Mouse (Mus musculus) hindbrain, embryonic 15.5 days (tissue): ENCODE results near the gene Olfr1438-ps1. TPM values are rescaled to one million over a fixed set of nuclear protein-coding genes. Genes with fewer than 3 reads are reported as not detected.
"Not testable (repeated sequence)": the region's sequence is repeated elsewhere in the genome, so short reads cannot be mapped to it uniquely, and the experiment has no call there.

Experiments used
- ATAC-seq: fragments of 200-750 bp; cut with Nextera tagmentation; 2 replicates; pipeline ENCODE4 v1.8.0; 2017; ENCODE audit warnings: low read depth, moderate number of reproducible peaks, moderate TSS enrichment; ENCODE audit not compliant: low FRiP score
- H3K27ac ChIP-seq: fragments of 300-500 bp; sonication (generic); replicated peaks from 2 replicates; pipeline ENCODE4 v1.5.1; 2015; ENCODE audit warnings: mild to moderate bottlenecking, inconsistent platforms
- H3K27me3 ChIP-seq: fragments of 300-500 bp; sonication (generic); 2 replicates; pipeline ENCODE4 v1.6.1; 2015; ENCODE audit warnings: control low read depth, inconsistent platforms
- H3K36me3 ChIP-seq: fragments of 300-500 bp; sonication (generic); 2 replicates; pipeline ENCODE4 v1.6.1; 2015; ENCODE audit warnings: control low read depth, inconsistent platforms
- H3K4me1 ChIP-seq: fragments of 300-500 bp; sonication (generic); replicated peaks from 2 replicates; pipeline ENCODE4 v1.6.1; 2015; ENCODE audit warnings: control low read depth, inconsistent platforms
- H3K4me2 ChIP-seq: fragments of 300-500 bp; sonication (generic); 2 replicates; pipeline ENCODE4 v1.6.1; 2015; ENCODE audit warnings: moderate library complexity, mild to moderate bottlenecking, inconsistent platforms
- H3K4me3 ChIP-seq: fragments of 300-500 bp; sonication (generic); 2 replicates; pipeline ENCODE4 v1.5.1; 2015; ENCODE audit warnings: mild to moderate bottlenecking, inconsistent platforms
- H3K9ac ChIP-seq: fragments of 300-500 bp; sonication (generic); 2 replicates; pipeline ENCODE4 v1.6.1; 2015; ENCODE audit warnings: inconsistent platforms
- H3K9me3 ChIP-seq: fragments of 300-500 bp; sonication (generic); 2 replicates; pipeline ENCODE4 v1.6.1; 2016; ENCODE audit warnings: control low read depth, inconsistent platforms
- WGBS: fragments of 180-500 bp; shearing (Covaris S2); methylation state at CpG from one replicate; pipeline ENCODE4 v1.1.7; 2015; 5-methylcytosine and 5-hydroxymethylcytosine counted together
- polyA plus RNA-seq: library from polyadenylated mRNA; unstranded; fragments of >200 nt; fragmentation: Nextera tagmentation; extraction: Ambion mirVana; gene quantifications from 2 replicates; pipeline ENCODE4 v1.2.1, GENCODE M21; 2015

The Olfr1438-ps1 gene
- polyA plus RNA-seq: not detected in 2 replicates

DNA sequence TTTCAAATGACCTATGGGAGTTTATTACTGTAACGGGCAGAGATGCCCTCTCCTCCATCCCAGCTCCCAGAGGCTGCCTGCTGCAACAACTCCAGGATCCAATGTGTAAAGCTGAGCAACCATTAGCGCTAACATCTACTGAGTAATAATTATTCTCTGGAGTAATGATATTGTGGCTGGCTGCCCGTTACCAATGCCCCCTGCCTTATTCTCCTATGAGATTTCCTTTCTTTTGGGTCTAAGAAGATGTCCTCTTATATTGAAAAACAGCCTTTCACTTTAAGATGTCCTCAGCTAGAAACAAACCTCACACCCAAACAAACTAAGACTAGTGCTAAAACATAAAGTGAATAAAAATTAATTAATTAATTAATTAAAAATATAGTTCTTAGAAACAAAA lies at the start of gene Olfr1438-ps1:
TSS of gene Olfr1438-ps1 (minus strand) at position 101 of the 400 bp plus-strand sequence.
- Histone ChIP-seq H3K4me2 (no peak within 1 kb of the TSS), H3K9ac (no peak within 1 kb of the TSS), H3K27me3 (no peaks in the 10 kb centered on the region), H3K36me3 (no peaks in the 10 kb centered on the region), H3K4me3 (no peak within 1 kb of the TSS), H3K9me3 (no peaks in the 10 kb centered on the region), H3K27ac (no peak within 1 kb of the TSS), H3K4me1 (no peaks in the 10 kb centered on the region)
- no peak for ATAC-seq
- WGBS: 89% methylated on average over 3 of the region's 3 CpGs

DNA sequence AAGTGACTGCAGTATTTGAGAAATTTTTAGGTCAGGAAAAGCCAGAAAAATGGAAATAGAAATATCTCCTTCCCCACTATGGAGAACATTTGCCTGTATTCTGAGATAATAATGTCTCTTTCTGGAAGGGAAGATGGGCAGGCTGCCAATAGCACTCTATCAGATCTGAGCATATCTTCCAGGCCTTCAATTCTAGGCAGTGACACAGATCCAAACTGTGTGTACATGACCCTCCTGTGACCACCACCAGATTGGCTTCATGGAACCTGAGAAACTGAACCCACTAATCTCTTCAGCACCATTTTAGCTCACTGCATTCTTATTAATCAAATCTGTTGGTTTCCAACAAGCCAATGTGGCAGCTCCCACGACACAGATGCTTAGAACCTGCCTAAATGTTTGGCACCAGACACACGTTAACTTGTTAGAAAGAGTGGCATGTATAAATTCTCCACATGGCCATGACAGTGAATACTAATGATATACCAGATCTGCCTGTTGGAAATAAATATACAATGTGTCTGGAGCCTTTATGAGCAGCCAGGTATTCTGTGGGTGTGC lies 38.8 kb upstream of the Olfr1438-ps1 start:
- Histone ChIP-seq H3K9ac (no peak overlapping the region), H3K9me3 (no peaks in the 10 kb centered on the region)
- WGBS: 73% methylated on average over 2 of the region's 2 CpGs

GRCm38 (mm10) chr19:12373004-12373403 lies 37.3 kb upstream of the Olfr1438-ps1 start:
- Histone ChIP-seq H3K27me3 (no peaks in the 10 kb centered on the region), H3K4me3 (no peak overlapping the region), H3K4me1 (no peaks in the 10 kb centered on the region), H3K36me3 (no peaks in the 10 kb centered on the region), H3K4me2 (no peak overlapping the region), H3K9me3 (no peaks in the 10 kb centered on the region), H3K27ac (no peak overlapping the region), H3K9ac (no peak overlapping the region)
- 85% methylated on average over 3 of the region's 3 CpGs for WGBS
- ATAC-seq: no peak

More for the DNA sequence above, 38.8 kb upstream of the Olfr1438-ps1 start:
- Histone ChIP-seq H3K4me2 (no peak overlapping the region), H3K27ac (no peak overlapping the region), H3K4me3 (no peak overlapping the region), H3K4me1 (no peaks in the 10 kb centered on the region), H3K36me3 (no peaks in the 10 kb centered on the region), H3K27me3 (no peaks in the 10 kb centered on the region)
- ATAC-seq: no peak

- no peak for ATAC-seq
- Histone ChIP-seq H3K4me3 (no peak within 1 kb of the TSS), H3K27ac (no peak within 1 kb of the TSS), H3K4me1 (no peaks in the 10 kb centered on the region), H3K9me3 (no peaks in the 10 kb centered on the region), H3K36me3 (no peaks in the 10 kb centered on the region), H3K27me3 (no peaks in the 10 kb centered on the region), H3K4me2 (no peak within 1 kb of the TSS), H3K9ac (no peak within 1 kb of the TSS)
- WGBS: 82% methylated on average over 2 of the region's 2 CpGs
These were observed 10.7 kb downstream of the Olfr1438-ps1 start, which contains the start of gene Olfr1437 for GRCm38 (mm10) chr19:12325001-12325400. TSS of gene Olfr1437 (minus strand) at chr19:12325101.

DNA sequence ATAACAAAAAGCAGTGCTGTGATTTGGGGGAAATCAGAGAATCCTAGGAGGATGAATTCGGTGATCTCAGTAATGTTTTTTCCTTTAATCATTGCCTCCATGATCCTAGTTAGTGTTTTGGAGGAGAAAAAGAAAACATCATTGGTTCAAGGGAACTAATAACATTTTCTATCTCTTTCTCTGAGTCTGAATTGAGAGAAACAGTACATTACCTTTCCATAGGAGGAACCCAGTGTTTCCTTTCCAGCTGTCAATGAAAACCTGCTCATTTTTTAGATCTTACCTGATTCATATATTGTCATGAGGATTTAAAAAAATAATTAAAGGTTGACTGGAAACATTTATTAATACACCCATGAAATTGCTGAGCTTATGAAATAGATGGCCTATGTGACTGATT lies 36.7 kb downstream of the Olfr1438-ps1 start, which contains the start of gene Olfr1436:
TSS of gene Olfr1436 (minus strand) at position 101 of the 400 bp plus-strand sequence.
- WGBS: 81% methylated on average over 1 of the region's 1 CpGs

DNA sequence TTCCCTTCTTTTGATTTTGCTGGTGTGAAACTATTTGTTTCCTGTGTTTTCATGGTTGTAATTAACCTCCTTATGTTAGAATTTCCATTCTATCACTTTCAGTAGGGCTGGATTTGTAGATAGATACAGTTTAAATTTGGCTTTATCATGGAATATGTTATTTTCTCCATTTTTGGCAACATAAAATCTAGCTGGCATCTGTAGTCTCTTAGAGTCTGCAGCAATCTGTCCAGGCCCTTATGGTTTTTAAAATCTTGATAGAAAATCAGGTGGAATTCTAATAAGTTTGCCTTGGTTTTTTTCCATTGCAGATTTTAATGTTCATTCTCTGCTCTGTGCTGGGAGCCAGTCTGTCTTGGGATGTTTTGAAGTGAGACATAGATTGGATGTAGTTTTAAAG lies 42.7 kb downstream of the Olfr1438-ps1 start:
- no peak for ATAC-seq
- H3K9me3 ChIP-seq: no peaks in the 10 kb centered on the region

More for the DNA sequence above, 36.7 kb downstream of the Olfr1438-ps1 start, which contains the start of gene Olfr1436:
- H3K4me1 ChIP-seq, H3K4me2 ChIP-seq, ATAC-seq, H3K9me3 ChIP-seq, H3K27me3 ChIP-seq, H3K36me3 ChIP-seq, H3K27ac ChIP-seq, H3K4me3 ChIP-seq, H3K9ac ChIP-seq: not testable (repeated sequence)

DNA sequence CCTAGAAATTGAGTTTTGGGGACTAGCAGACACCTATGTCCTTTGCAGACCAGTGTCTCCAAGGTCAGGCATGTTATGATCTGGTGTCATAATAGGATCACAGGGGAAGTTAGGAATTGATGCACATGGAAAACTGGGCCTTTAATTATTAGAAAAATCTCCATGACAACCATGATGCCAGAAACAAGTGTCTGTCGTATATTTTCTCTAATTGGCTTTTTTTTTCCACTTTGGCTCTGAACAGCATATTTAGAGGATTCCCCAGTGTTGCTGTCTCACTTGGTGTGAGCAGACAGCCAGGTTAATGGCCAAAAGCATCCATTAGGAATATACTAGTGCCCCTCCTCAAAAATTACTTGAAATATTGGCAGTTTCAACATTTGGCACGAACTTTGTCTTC lies 56.2 kb downstream of the Olfr1438-ps1 start, which contains the start of gene Olfr1434:
TSS of gene Olfr1434 (plus strand) at position 301 of the 400 bp plus-strand sequence.
- WGBS: 75% methylated on average over 2 of the region's 2 CpGs

More for the DNA sequence above, 42.7 kb downstream of the Olfr1438-ps1 start:
- Histone ChIP-seq H3K36me3 (no peaks in the 10 kb centered on the region), H3K27ac (no peak overlapping the region), H3K9ac (no peak overlapping the region), H3K4me2 (no peak overlapping the region), H3K27me3 (no peaks in the 10 kb centered on the region), H3K4me1 (no peaks in the 10 kb centered on the region), H3K4me3 (no peak overlapping the region)

More for the DNA sequence above, 56.2 kb downstream of the Olfr1438-ps1 start, which contains the start of gene Olfr1434:
- Histone ChIP-seq H3K4me3 (no peak within 1 kb of the TSS), H3K9me3 (no peaks in the 10 kb centered on the region), H3K27me3 (no peaks in the 10 kb centered on the region), H3K9ac (no peak within 1 kb of the TSS), H3K36me3 (no peaks in the 10 kb centered on the region), H3K4me1 (no peaks in the 10 kb centered on the region), H3K27ac (no peak within 1 kb of the TSS), H3K4me2 (no peak within 1 kb of the TSS)
- ATAC-seq: no peak

Other genes starting within 250 kb of the Olfr1438-ps1 start
- not detected in 2 replicates for gene Olfr1426, start 243.9 kb downstream of the Olfr1438-ps1 start, polyA plus RNA-seq
- gene Olfr1427, start 232.6 kb downstream of the Olfr1438-ps1 start, polyA plus RNA-seq: not detected in 2 replicates
- not detected in 2 replicates for gene Olfr1428, start 220.0 kb downstream of the Olfr1438-ps1 start, polyA plus RNA-seq
- gene Olfr76, start 212.7 kb downstream of the Olfr1438-ps1 start, polyA plus RNA-seq: not detected in 2 replicates
- gene Olfr1555-ps1, start 165.8 kb downstream of the Olfr1438-ps1 start, polyA plus RNA-seq: not detected in 2 replicates
- gene Olfr1431, start 135.3 kb downstream of the Olfr1438-ps1 start, polyA plus RNA-seq: not detected in 2 replicates
- gene Olfr1432, start 103.3 kb downstream of the Olfr1438-ps1 start, polyA plus RNA-seq: not detected in 2 replicates
- gene Olfr262, start 94.3 kb downstream of the Olfr1438-ps1 start, polyA plus RNA-seq: not detected in 2 replicates
- gene Olfr235, start 74.9 kb downstream of the Olfr1438-ps1 start, polyA plus RNA-seq: not detected in 2 replicates
- not detected in 2 replicates for gene Olfr1434, start 56.1 kb downstream of the Olfr1438-ps1 start, polyA plus RNA-seq
- not detected in 2 replicates for gene Olfr1436, start 36.8 kb downstream of the Olfr1438-ps1 start, polyA plus RNA-seq
- not detected in 2 replicates for gene Olfr1437, start 10.8 kb downstream of the Olfr1438-ps1 start, polyA plus RNA-seq
- gene Olfr1440, start 51.4 kb upstream of the Olfr1438-ps1 start, polyA plus RNA-seq: not detected in 2 replicates
- gene Olfr1441, start 81.5 kb upstream of the Olfr1438-ps1 start, polyA plus RNA-seq: not detected in 2 replicates
- not detected in 2 replicates for gene Pfpl, start 92.0 kb upstream of the Olfr1438-ps1 start, polyA plus RNA-seq
- 0.61 and 0.88 TPM in 2 replicates for gene Mpeg1, start 124.9 kb upstream of the Olfr1438-ps1 start, polyA plus RNA-seq
- gene Dtx4, start 165.5 kb upstream of the Olfr1438-ps1 start, polyA plus RNA-seq: 40.0 and 42.2 TPM in 2 replicates
- 6.6 and 7.9 TPM in 2 replicates for gene Fam111a, start 209.8 kb upstream of the Olfr1438-ps1 start, polyA plus RNA-seq